In the genomic region with DNA sequence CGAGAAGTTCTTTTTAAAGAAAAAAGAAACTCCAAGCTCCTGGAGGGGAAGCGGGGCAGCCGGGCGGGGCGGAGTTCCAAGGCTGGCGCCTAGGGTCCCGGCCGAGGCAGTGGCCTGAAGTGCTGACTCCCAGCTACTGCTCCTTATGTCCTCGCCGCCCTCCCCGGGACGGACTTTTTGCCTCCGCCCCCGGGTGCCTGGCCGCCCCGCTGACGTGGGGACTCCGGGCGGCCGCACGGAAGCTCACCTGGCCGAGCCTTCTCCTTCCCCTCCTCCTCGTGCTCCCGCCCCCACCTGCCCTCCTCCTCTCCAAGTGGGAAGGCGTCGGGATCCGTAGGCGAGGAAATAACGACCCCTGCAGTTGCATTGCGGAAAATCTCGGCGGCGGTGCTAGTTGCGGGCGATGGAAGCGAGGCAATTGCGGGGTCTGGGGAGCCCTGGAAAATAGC, we compare ENCODE assay signal across 8 mouse cellular contexts. TPM values are rescaled to one million over a fixed set of nuclear protein-coding genes. Genes with fewer than 3 reads are reported as not detected.
A peak's percentile ranks its signal among the peaks of the same experiment; 100 is the strongest.
DNase-seq lines count a peak whose midpoint lies in the region; ATAC-seq and TF ChIP-seq lines count a peak whose summit lies in the region.

No protein-coding gene starts in this region.

- no peak overlapping the region for H3K27ac ChIP-seq in forebrain, postnatal 0 days (ENCODE audit: low read depth, low read length)
- no peak overlapping the region for H3K27ac ChIP-seq in limb, embryonic 11.5 days (replicated peaks; ENCODE audit: low read depth, low read length)

- H3K4me1 ChIP-seq in forebrain, postnatal 0 days (ENCODE audit: insufficient read depth), result peaks cover 5% of the 10 kb centered on the region
- H3K4me1 ChIP-seq in limb, embryonic 11.5 days (ENCODE audit: control insufficient read depth, insufficient read depth, low read length), result no peaks in the 10 kb centered on the region; the same call in 1 of the 2 replicates

- DNase-seq in kidney, postnatal 4 days, result peak; percentile 1 to 2
- DNase-seq in kidney, adult 18-20 months, result no peak
- DNase-seq in cerebellum, adult 8-10 months, result peak; percentile 80
- peak; percentile 68 for DNase-seq in forebrain, postnatal 0 days
- DNase-seq in limb, embryonic 11.5 days (ENCODE audit: low spot score), result peak; percentile 30
- peak; percentile 27 to 33 for DNase-seq in right cerebral cortex, postnatal 36 days (ENCODE audit: low spot score in 2 of 2)
- DNase-seq in natural killer cell, adult 2 months (ENCODE audit: low spot score in 2 of 2), result no peak
- DNase-seq in lung, postnatal 10 days, result no peak

- H3K9me3 ChIP-seq in forebrain, postnatal 0 days (ENCODE audit: low read length), result no peaks in the 10 kb centered on the region
- H3K9me3 ChIP-seq in limb, embryonic 11.5 days (ENCODE audit: control insufficient read depth, low read length), result no peaks in the 10 kb centered on the region

- peaks cover 31% of the 10 kb centered on the region for H3K27me3 ChIP-seq in forebrain, postnatal 0 days (ENCODE audit: insufficient read depth, low read length)
- peaks cover 47% of the 10 kb centered on the region for H3K27me3 ChIP-seq in limb, embryonic 11.5 days (ENCODE audit: control insufficient read depth, insufficient read depth, low read length)

- TF ChIP-seq CTCF in forebrain, postnatal 0 days (IDR thresholded peaks at IDR 0.05; ENCODE audit: low read depth), result peak; percentile 71

- H3K4me3 ChIP-seq in forebrain, postnatal 0 days (ENCODE audit: low read depth, low read length), result peak overlapping the region; percentile 57
- H3K4me3 ChIP-seq in limb, embryonic 11.5 days (ENCODE audit: low read depth, low read length), result peak overlapping the region; percentile 28

- peak; percentile 45 for ATAC-seq in forebrain, postnatal 0 days
- ATAC-seq in limb, embryonic 11.5 days (ENCODE audit: insufficient number of reproducible peaks, low FRiP score, low TSS enrichment, low read depth), result no peak

- WGBS in forebrain, postnatal 0 days, result under 1% methylated on average over 30 of the region's 37 CpGs
- 0% methylated on average over 37 of the region's 37 CpGs for WGBS in limb, embryonic 11.5 days

- H3K4me2 ChIP-seq in forebrain, postnatal 0 days (ENCODE audit: low read depth), result peak overlapping the region; percentile 96
- H3K4me2 ChIP-seq in limb, embryonic 11.5 days (ENCODE audit: low read depth, severe bottlenecking), result peak overlapping the region; percentile 59

- H3K36me3 ChIP-seq in forebrain, postnatal 0 days (ENCODE audit: insufficient read depth), result no peaks in the 10 kb centered on the region
- H3K36me3 ChIP-seq in limb, embryonic 11.5 days (ENCODE audit: control insufficient read depth, insufficient read depth, low read length), result no peaks in the 10 kb centered on the region

- peak overlapping the region; percentile 47 for H3K9ac ChIP-seq in forebrain, postnatal 0 days
- no peak overlapping the region for H3K9ac ChIP-seq in limb, embryonic 11.5 days (ENCODE audit: low read length)

RNA-seq across cellular contexts. Expression of a gene that starts 1.1 kb away (rescaled TPM):
- 19.0 and 34.6 TPM in 2 replicates for total RNA-seq in forebrain, postnatal 0 days (2014; rRNA removed)
- 12.5 and 25.6 TPM in 2 replicates for polyA plus RNA-seq in forebrain, postnatal 0 days (2015; fragmentation: Nextera tagmentation; extraction: Ambion mirVana)
- 0.08 TPM in 1 of 2 replicates, not detected in the other for polyA plus RNA-seq in limb, embryonic 11.5 days (2014; fragmentation: Nextera tagmentation; extraction: Ambion mirVana)

Comparison
In these comparisons a context has a peak if more than half of its experiments do, and no peak if none do; other contexts are left out.
1. DNase-seq: peak in kidney, postnatal 4 days (2 of 2), cerebellum, adult 8-10 months (single experiment), forebrain, postnatal 0 days (single experiment), limb, embryonic 11.5 days (single experiment) and right cerebral cortex, postnatal 36 days (2 of 2); none in kidney, adult 18-20 months (single experiment), natural killer cell, adult 2 months (0 of 2) and lung, postnatal 10 days (single experiment).
2. RNA of a gene that starts 1.1 kb away (polyA plus RNA-seq): 12.5 to 25.6 TPM in forebrain, postnatal 0 days; 0.08 TPM in limb, embryonic 11.5 days; every median in the first group is over 10 times any median in the second.